Mouse (Mus musculus) hindbrain, embryonic 11.5 days (tissue): ENCODE measurements around the gene Vmn1r229. TPM values are rescaled to one million over a fixed set of nuclear protein-coding genes. Genes with fewer than 3 reads are reported as not detected.

Source experiments
- ATAC-seq: fragments of 200-750 bp; cut with Nextera tagmentation; 2 replicates; pipeline ENCODE4 v1.8.0; 2017; ENCODE audit warnings: mild to moderate bottlenecking, moderate TSS enrichment, moderate library complexity; ENCODE audit not compliant: low FRiP score
- DNase-seq: peaks from one replicate; pipeline ENCODE4 v3.0.0-alpha.2; 2015; ENCODE audit warnings: low spot score
- H3K27ac ChIP-seq: fragments of 300-500 bp; sonication (generic); 2 replicates; pipeline ENCODE4 v1.5.1; 2014; ENCODE audit warnings: mild to moderate bottlenecking, low read depth, low read length
- H3K27me3 ChIP-seq: fragments of 300-500 bp; sonication (generic); 2 replicates; pipeline ENCODE4 v1.6.1; 2014; ENCODE audit warnings: mild to moderate bottlenecking, low read length, moderate library complexity, mixed read lengths; ENCODE audit not compliant: control insufficient read depth, insufficient read depth
- H3K36me3 ChIP-seq: fragments of 300-500 bp; sonication (generic); 2 replicates; pipeline ENCODE4 v1.6.1; 2014; ENCODE audit warnings: mild to moderate bottlenecking, low read length, moderate library complexity, mixed read lengths; ENCODE audit not compliant: control insufficient read depth, insufficient read depth
- H3K4me1 ChIP-seq: fragments of 300-500 bp; sonication (generic); replicated peaks from 2 replicates; pipeline ENCODE4 v1.6.1; 2014; ENCODE audit warnings: low read length, mixed read lengths; ENCODE audit not compliant: control insufficient read depth, insufficient read depth
- H3K4me2 ChIP-seq: fragments of 300-500 bp; sonication (generic); replicated peaks from 2 replicates; pipeline ENCODE4 v1.6.1; 2014; ENCODE audit warnings: mild to moderate bottlenecking, low read depth, low read length
- H3K4me3 ChIP-seq: fragments of 300-500 bp; sonication (generic); 2 replicates; pipeline ENCODE4 v1.5.1; 2014; ENCODE audit warnings: low read depth, low read length
- H3K9ac ChIP-seq: fragments of 300-500 bp; sonication (generic); 2 replicates; pipeline ENCODE4 v1.6.1; 2014; ENCODE audit warnings: low read depth, low read length
- H3K9me3 ChIP-seq: fragments of 300-500 bp; sonication (generic); 2 replicates; pipeline ENCODE4 v1.6.1; 2016; ENCODE audit warnings: low read length; ENCODE audit not compliant: control insufficient read depth
- whole genome bisulfite sequencing: fragments of 180-500 bp; shearing (Covaris S2); extraction: QIAGEN DNeasy Blood & Tissue Kit; methylation state at CpG from one replicate; pipeline ENCODE4 v1.1.7; 2014; 5-methylcytosine and 5-hydroxymethylcytosine counted together
- polyA plus RNA-seq: library from polyadenylated mRNA; unstranded; fragments of >200 nt; fragmentation: Nextera tagmentation; extraction: Ambion mirVana; gene quantifications from 2 replicates; pipeline ENCODE4 v1.2.1, GENCODE M21; 2014

Vmn1r229 gene
- polyA plus RNA-seq: not detected in 2 replicates

GRCm38 (mm10) chr17:20811255-20811654 is at the start of gene Vmn1r229:
Gene Vmn1r229, plus strand, starts transcription at chr17:20811555.
- WGBS: 84% methylated on average over 1 of the region's 1 CpGs
- no peak for ATAC-seq

GRCm38 (mm10) chr17:20786057-20786456 is 25.3 kb upstream of the Vmn1r229 start, which contains the start of gene Vmn1r228:
Gene Vmn1r228, minus strand, starts transcription at chr17:20786157.
- no peak within 1 kb of the TSS for H3K27ac ChIP-seq
- H3K4me3 ChIP-seq: no peak within 1 kb of the TSS
- no peaks in the 10 kb centered on the region for H3K27me3 ChIP-seq
- H3K9me3 ChIP-seq: 0 out of 2 replicates have a peak, but pooled peaks cover 5% of the 10 kb centered on the region
- DNase-seq: no peak
- H3K4me2 ChIP-seq: no peak within 1 kb of the TSS
- no peak for ATAC-seq
- H3K4me1 ChIP-seq: no peaks in the 10 kb centered on the region
- H3K36me3 ChIP-seq: no peaks in the 10 kb centered on the region
- H3K9ac ChIP-seq: no peak within 1 kb of the TSS

More at GRCm38 (mm10) chr17:20811255-20811654, at the start of gene Vmn1r229:
- Histone ChIP-seq H3K4me3 (no peak within 1 kb of the TSS), H3K27me3 (no peaks in the 10 kb centered on the region), H3K27ac (no peak within 1 kb of the TSS), H3K4me1 (no peaks in the 10 kb centered on the region), H3K9me3 (no peaks in the 10 kb centered on the region), H3K36me3 (no peaks in the 10 kb centered on the region), H3K4me2 (no peak within 1 kb of the TSS), H3K9ac (no peak within 1 kb of the TSS)
- no peak for DNase-seq

GRCm38 (mm10) chr17:20840144-20840543 is 28.8 kb downstream of the Vmn1r229 start, which contains the start of gene Vmn1r230:
Gene Vmn1r230, plus strand, starts transcription at chr17:20840444.
- H3K36me3 ChIP-seq: no peaks in the 10 kb centered on the region
- WGBS: 24% methylated on average over 1 of the region's 1 CpGs

More at GRCm38 (mm10) chr17:20840144-20840543, 28.8 kb downstream of the Vmn1r229 start, which contains the start of gene Vmn1r230:
- H3K4me1 ChIP-seq: no peaks in the 10 kb centered on the region
- no peak for DNase-seq
- H3K27ac ChIP-seq: no peak within 1 kb of the TSS
- no peaks in the 10 kb centered on the region for H3K9me3 ChIP-seq
- no peak within 1 kb of the TSS for H3K9ac ChIP-seq
- ATAC-seq: no peak
- no peak within 1 kb of the TSS for H3K4me3 ChIP-seq
- H3K4me2 ChIP-seq: no peak within 1 kb of the TSS
- H3K27me3 ChIP-seq: no peaks in the 10 kb centered on the region

Other genes starting within 250 kb of the Vmn1r229 start
- not detected in 2 replicates for gene Vmn2r109, start 246.8 kb upstream of the Vmn1r229 start, polyA plus RNA-seq
- gene Vmn2r110, start 215.1 kb upstream of the Vmn1r229 start, polyA plus RNA-seq: 0.06 TPM in 1 of 2 replicates, not detected in the other
- gene Fpr-rs3, start 186.7 kb upstream of the Vmn1r229 start, polyA plus RNA-seq: not detected in 2 replicates
- not detected in 2 replicates for gene Vmn1r226, start 128.7 kb upstream of the Vmn1r229 start, polyA plus RNA-seq
- gene Vmn1r227, start 81.7 kb upstream of the Vmn1r229 start, polyA plus RNA-seq: not detected in 2 replicates
- gene Vmn1r228, start 25.4 kb upstream of the Vmn1r229 start, polyA plus RNA-seq: not detected in 2 replicates
- gene Vmn1r230, start 28.9 kb downstream of the Vmn1r229 start, polyA plus RNA-seq: not detected in 2 replicates
- not detected in 2 replicates for gene Vmn1r231, start 93.5 kb downstream of the Vmn1r229 start, polyA plus RNA-seq
- gene Vmn1r232, start 108.2 kb downstream of the Vmn1r229 start, polyA plus RNA-seq: not detected in 2 replicates
- 549 and 551 TPM in 2 replicates for gene Ppp2r1a, start 133.8 kb downstream of the Vmn1r229 start, polyA plus RNA-seq
- not detected in 2 replicates for gene Vmn1r233, start 184.9 kb downstream of the Vmn1r229 start, polyA plus RNA-seq
- gene Zfp160, start 197.3 kb downstream of the Vmn1r229 start, polyA plus RNA-seq: 17.6 and 19.1 TPM in 2 replicates